Mouse (Mus musculus) kidney, adult 2 months (tissue): ENCODE results near the gene Klhl12.

ENCODE experiments used
- CTCF ChIP-seq: fragments of 200-500 bp; conservative IDR thresholded peaks from 2 replicates; pipeline ENCODE4 v1.5.1; 2011; ENCODE audit warnings: low read depth, mild to moderate bottlenecking, control low read depth, low read length, moderate library complexity, mixed read lengths; ENCODE audit not compliant: insufficient read depth, insufficient read length
- POLR2A ChIP-seq: fragments of 200-500 bp; IDR thresholded peaks from one replicate; pipeline ENCODE4 v1.6.1; 2011; ENCODE audit warnings: low read depth, low read length, control low read depth

DNA sequence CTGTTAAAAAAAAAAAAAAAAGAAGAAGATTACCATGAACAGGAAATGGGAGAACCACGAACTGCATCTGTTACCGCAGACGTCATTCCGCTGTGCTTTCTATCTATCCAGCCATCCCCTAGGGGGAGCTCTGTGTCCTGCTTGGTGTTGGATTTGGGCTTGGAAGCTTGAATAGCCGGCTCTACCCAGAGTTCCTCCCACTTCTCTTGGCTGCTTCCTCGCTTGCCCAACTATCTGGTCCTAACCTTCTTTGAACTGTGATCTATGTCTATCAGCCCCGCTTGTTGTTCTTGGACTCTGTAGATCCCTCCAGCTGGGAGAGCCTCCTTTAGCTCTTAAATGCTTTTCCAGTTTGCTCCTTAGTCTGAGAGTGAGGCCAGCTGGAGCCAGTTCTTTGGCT, 63.3 kb downstream of the Klhl12 start:
- no peak for TF ChIP-seq POLR2A
- peak; percentile 95 for TF ChIP-seq CTCF
